12 mouse cellular contexts compared by ENCODE assay signal in genomic region chr2:27447782-27448181, GRCm38 (mm10). TPM values are rescaled to one million over a fixed set of nuclear protein-coding genes. Genes with fewer than 3 reads are reported as not detected.
DNase-seq lines count a peak whose midpoint lies in the region; ATAC-seq and TF ChIP-seq lines count a peak whose summit lies in the region.
"Had no signal": no experiment of that assay in that cellular context is flagged by ENCODE, and none has a peak within 500 bp of the region (broad histone marks: within the 10 kb centered on the region; RNA-seq: fewer than 3 reads in every experiment).

No protein-coding gene starts in this region.

- no peak overlapping the region for H3K4me3 ChIP-seq in hindbrain, postnatal 0 days (ENCODE audit: low read length)
- no peak overlapping the region for H3K4me3 ChIP-seq in hindbrain, embryonic 10.5 days
- no peak overlapping the region for H3K4me3 ChIP-seq in midbrain, embryonic 10.5 days
- H3K4me3 ChIP-seq in midbrain, embryonic 13.5 days (replicated peaks) = no peak overlapping the region
- no peak overlapping the region for H3K4me3 ChIP-seq in G1E (ENCODE audit: low read depth, low read length)
- H3K4me3 ChIP-seq in embryonic facial prominence, embryonic 10.5 days = no peak overlapping the region
- H3K4me3 ChIP-seq: heart, embryonic 15.5 days; hindbrain, embryonic 15.5 days had no signal

- no peak for DNase-seq in hindbrain, postnatal 0 days (ENCODE audit: low spot score)
- DNase-seq in hindbrain, embryonic 10.5 days (ENCODE audit: low spot score) = no peak
- DNase-seq in midbrain, embryonic 10.5 days (ENCODE audit: low spot score) = peak; percentile 32
- no peak for DNase-seq in G1E (ENCODE audit: low spot score)
- peak; percentile 39 for DNase-seq in embryonic facial prominence, embryonic 10.5 days (ENCODE audit: low spot score)
- no peak for DNase-seq in cerebellum, postnatal 25 days
- DNase-seq: adrenal gland, postnatal 36 days; cerebellum, adult 11 months; kidney, postnatal 10 days had no signal

- no peak overlapping the region for H3K27ac ChIP-seq in hindbrain, postnatal 0 days
- H3K27ac ChIP-seq in hindbrain, embryonic 10.5 days = no peak overlapping the region
- no peak overlapping the region for H3K27ac ChIP-seq in midbrain, embryonic 10.5 days (replicated peaks)
- no peak overlapping the region for H3K27ac ChIP-seq in midbrain, embryonic 13.5 days
- H3K27ac ChIP-seq in embryonic facial prominence, embryonic 10.5 days (replicated peaks) = no peak overlapping the region
- H3K27ac ChIP-seq: heart, embryonic 15.5 days; hindbrain, embryonic 15.5 days had no signal

- H3K4me2 ChIP-seq in hindbrain, postnatal 0 days (ENCODE audit: low read depth, low read length) = no peak overlapping the region
- H3K4me2 ChIP-seq in midbrain, embryonic 13.5 days (replicated peaks) = no peak overlapping the region
- H3K4me2 ChIP-seq: heart, embryonic 15.5 days; hindbrain, embryonic 15.5 days had no signal

- H3K27me3 ChIP-seq in hindbrain, postnatal 0 days (ENCODE audit: insufficient read depth, low read length) = no peaks in the 10 kb centered on the region
- no peaks in the 10 kb centered on the region for H3K27me3 ChIP-seq in hindbrain, embryonic 10.5 days (ENCODE audit: insufficient read depth, poor library complexity, severe bottlenecking)
- H3K27me3 ChIP-seq in midbrain, embryonic 10.5 days (ENCODE audit: low read depth, poor library complexity, severe bottlenecking) = no peaks in the 10 kb centered on the region
- no peaks in the 10 kb centered on the region for H3K27me3 ChIP-seq in midbrain, embryonic 13.5 days
- H3K27me3 ChIP-seq in G1E (ENCODE audit: insufficient read depth, low read length) = no peaks in the 10 kb centered on the region
- no peaks in the 10 kb centered on the region for H3K27me3 ChIP-seq in embryonic facial prominence, embryonic 10.5 days (replicated peaks; ENCODE audit: low read depth, poor library complexity, severe bottlenecking)
- H3K27me3 ChIP-seq: heart, embryonic 15.5 days; hindbrain, embryonic 15.5 days had no signal

- WGBS in hindbrain, postnatal 0 days = 84% methylated on average over 5 of the region's 5 CpGs
- WGBS in hindbrain, embryonic 10.5 days = 89% methylated on average over 5 of the region's 5 CpGs
- WGBS in midbrain, embryonic 10.5 days = 94% methylated on average over 5 of the region's 5 CpGs
- 90% methylated on average over 5 of the region's 5 CpGs for WGBS in midbrain, embryonic 13.5 days
- 87% methylated on average over 5 of the region's 5 CpGs for WGBS in embryonic facial prominence, embryonic 10.5 days

- peaks cover 12% of the 10 kb centered on the region; the same call in 1 of the 2 replicates for H3K4me1 ChIP-seq in hindbrain, postnatal 0 days (ENCODE audit: insufficient read depth, low read length)
- peaks cover 6% of the 10 kb centered on the region for H3K4me1 ChIP-seq in hindbrain, embryonic 10.5 days (replicated peaks)
- H3K4me1 ChIP-seq in midbrain, embryonic 10.5 days = peaks cover 7% of the 10 kb centered on the region
- peaks cover 16% of the 10 kb centered on the region for H3K4me1 ChIP-seq in midbrain, embryonic 13.5 days (replicated peaks)
- H3K4me1 ChIP-seq in G1E (ENCODE audit: insufficient read depth, low read depth, low read length) = peaks cover 5% of the 10 kb centered on the region
- peaks cover 7% of the 10 kb centered on the region for H3K4me1 ChIP-seq in embryonic facial prominence, embryonic 10.5 days

- H3K9ac ChIP-seq in hindbrain, postnatal 0 days (replicated peaks; ENCODE audit: low read length) = no peak overlapping the region
- H3K9ac ChIP-seq in midbrain, embryonic 13.5 days (replicated peaks) = no peak overlapping the region
- H3K9ac ChIP-seq: heart, embryonic 15.5 days; hindbrain, embryonic 15.5 days had no signal

- peak; percentile 42; the same call in 1 of the 2 replicates for TF ChIP-seq CTCF in hindbrain, postnatal 0 days (IDR thresholded peaks at IDR 0.05; ENCODE audit: low read depth)
- 0 out of 2 replicates have a peak, but pooled peaks have one; percentile 4 for TF ChIP-seq CTCF in G1E (IDR thresholded peaks at IDR 0.05; ENCODE audit: low read depth, low read length)

- H3K9me3 ChIP-seq in hindbrain, postnatal 0 days (ENCODE audit: low read length) = no peaks in the 10 kb centered on the region
- H3K9me3 ChIP-seq in hindbrain, embryonic 10.5 days = no peaks in the 10 kb centered on the region
- no peaks in the 10 kb centered on the region for H3K9me3 ChIP-seq in midbrain, embryonic 10.5 days (replicated peaks)
- no peaks in the 10 kb centered on the region for H3K9me3 ChIP-seq in midbrain, embryonic 13.5 days
- H3K9me3 ChIP-seq in G1E (replicated peaks) = no peaks in the 10 kb centered on the region
- no peaks in the 10 kb centered on the region for H3K9me3 ChIP-seq in embryonic facial prominence, embryonic 10.5 days
- H3K9me3 ChIP-seq: heart, embryonic 15.5 days; hindbrain, embryonic 15.5 days had no signal

- H3K36me3 ChIP-seq in hindbrain, postnatal 0 days (ENCODE audit: insufficient read depth, low read length) = peaks cover 59% of the 10 kb centered on the region
- peaks cover 90% of the 10 kb centered on the region for H3K36me3 ChIP-seq in hindbrain, embryonic 10.5 days
- H3K36me3 ChIP-seq in midbrain, embryonic 10.5 days = peaks cover 85% of the 10 kb centered on the region
- H3K36me3 ChIP-seq in midbrain, embryonic 13.5 days = peaks cover 84% of the 10 kb centered on the region
- peaks cover 99% of the 10 kb centered on the region for H3K36me3 ChIP-seq in G1E (replicated peaks)
- peaks cover 89% of the 10 kb centered on the region for H3K36me3 ChIP-seq in embryonic facial prominence, embryonic 10.5 days (replicated peaks)

- no peak for ATAC-seq in hindbrain, postnatal 0 days
- no peak for ATAC-seq in midbrain, embryonic 13.5 days
- ATAC-seq in G1E (ENCODE audit: extremely low read depth, insufficient number of reproducible peaks, low FRiP score, poor library complexity, severe bottlenecking) = no peak

RNA-seq across cellular contexts. Expression of gene Brd3os, which starts 5.7 kb away (rescaled TPM):
- 29.9 and 30.9 TPM in 2 replicates for total RNA-seq in hindbrain, postnatal 0 days (2014; rRNA removed)
- 34.1 and 39.7 TPM in 2 replicates for polyA plus RNA-seq in hindbrain, postnatal 0 days (2015; fragmentation: Nextera tagmentation; extraction: Ambion mirVana)
- 9.9 and 16.5 TPM in 2 replicates for polyA plus RNA-seq in hindbrain, embryonic 10.5 days (2016; fragmentation: Nextera tagmentation; extraction: Ambion mirVana)
- polyA plus RNA-seq in midbrain, embryonic 10.5 days (2016; fragmentation: Nextera tagmentation; extraction: Ambion mirVana) = 9.2 and 11.9 TPM in 2 replicates
- 27.9 and 29.0 TPM in 2 replicates for polyA plus RNA-seq in midbrain, embryonic 13.5 days (2015; fragmentation: Nextera tagmentation; extraction: Ambion mirVana)
- total RNA-seq in G1E (2014; fragmentation: Nextera tagmentation) (0.68 and 1.5 TPM in 2 replicates), G1E (2017) (0.55 and 1.3 TPM in 2 replicates)
- 0.78 and 1.5 TPM in 2 replicates for polyA plus RNA-seq in G1E (2012)
- polyA plus RNA-seq in embryonic facial prominence, embryonic 10.5 days (2016; fragmentation: Nextera tagmentation; extraction: Ambion mirVana) = 8.8 and 8.9 TPM in 2 replicates

RNA-seq across cellular contexts. Expression of gene Vav2, which starts 20.9 kb away (rescaled TPM):
- total RNA-seq in hindbrain, postnatal 0 days (2014; rRNA removed) = 38.4 and 44.9 TPM in 2 replicates
- 8.2 TPM in 2 replicates for polyA plus RNA-seq in hindbrain, postnatal 0 days (2015; fragmentation: Nextera tagmentation; extraction: Ambion mirVana)
- polyA plus RNA-seq in hindbrain, embryonic 10.5 days (2016; fragmentation: Nextera tagmentation; extraction: Ambion mirVana) = 13.6 and 16.9 TPM in 2 replicates
- polyA plus RNA-seq in midbrain, embryonic 10.5 days (2016; fragmentation: Nextera tagmentation; extraction: Ambion mirVana) = 11.4 and 13.3 TPM in 2 replicates
- polyA plus RNA-seq in midbrain, embryonic 13.5 days (2015; fragmentation: Nextera tagmentation; extraction: Ambion mirVana) = 12.7 and 15.4 TPM in 2 replicates
- total RNA-seq in G1E (2014; fragmentation: Nextera tagmentation) (3.5 and 5.1 TPM in 2 replicates), G1E (2017) (6.8 and 6.9 TPM in 2 replicates)
- polyA plus RNA-seq in G1E (2012) = 7.2 and 7.5 TPM in 2 replicates
- polyA plus RNA-seq in embryonic facial prominence, embryonic 10.5 days (2016; fragmentation: Nextera tagmentation; extraction: Ambion mirVana) = 10.3 and 11.3 TPM in 2 replicates

RNA-seq across cellular contexts. Expression of gene Brd3, which starts 59.7 kb away (rescaled TPM):
- 33.7 TPM in 2 replicates for total RNA-seq in hindbrain, postnatal 0 days (2014; rRNA removed)
- polyA plus RNA-seq in hindbrain, postnatal 0 days (2015; fragmentation: Nextera tagmentation; extraction: Ambion mirVana) = 84.0 and 95.5 TPM in 2 replicates
- polyA plus RNA-seq in hindbrain, embryonic 10.5 days (2016; fragmentation: Nextera tagmentation; extraction: Ambion mirVana) = 145 and 149 TPM in 2 replicates
- polyA plus RNA-seq in midbrain, embryonic 10.5 days (2016; fragmentation: Nextera tagmentation; extraction: Ambion mirVana) = 156 and 166 TPM in 2 replicates
- 145 and 153 TPM in 2 replicates for polyA plus RNA-seq in midbrain, embryonic 13.5 days (2015; fragmentation: Nextera tagmentation; extraction: Ambion mirVana)
- total RNA-seq in G1E (2014; fragmentation: Nextera tagmentation) (75.2 and 84.1 TPM in 2 replicates), G1E (2017) (13.2 and 17.5 TPM in 2 replicates)
- 92.1 and 124 TPM in 2 replicates for polyA plus RNA-seq in G1E (2012)
- 189 and 195 TPM in 2 replicates for polyA plus RNA-seq in embryonic facial prominence, embryonic 10.5 days (2016; fragmentation: Nextera tagmentation; extraction: Ambion mirVana)

Comparison
In these comparisons a context has a peak if more than half of its experiments do, and no peak if none do; other contexts are left out.
1. DNase-seq: peak in midbrain, embryonic 10.5 days (single experiment) and embryonic facial prominence, embryonic 10.5 days (single experiment); none in hindbrain, postnatal 0 days (single experiment), hindbrain, embryonic 10.5 days (single experiment), G1E (single experiment) and cerebellum, postnatal 25 days (0 of 2).